Mouse (Mus musculus) central nervous system, embryonic 18 days (tissue): ENCODE measurements around the gene Rgma. TPM values are rescaled to one million over a fixed set of nuclear protein-coding genes. Genes with fewer than 3 reads are reported as not detected.

ENCODE experiments used
- polyA plus RNA-seq: library from polyadenylated mRNA; depleted of rRNA; stranded (reverse); fragments of >200 nt; gene quantifications from 2 replicates; pipeline ENCODE4 v1.2.3, GENCODE M21; 2012; rRNA removed

Gene Rgma
- 43.4 and 60.6 TPM in 2 replicates for polyA plus RNA-seq

DNA sequence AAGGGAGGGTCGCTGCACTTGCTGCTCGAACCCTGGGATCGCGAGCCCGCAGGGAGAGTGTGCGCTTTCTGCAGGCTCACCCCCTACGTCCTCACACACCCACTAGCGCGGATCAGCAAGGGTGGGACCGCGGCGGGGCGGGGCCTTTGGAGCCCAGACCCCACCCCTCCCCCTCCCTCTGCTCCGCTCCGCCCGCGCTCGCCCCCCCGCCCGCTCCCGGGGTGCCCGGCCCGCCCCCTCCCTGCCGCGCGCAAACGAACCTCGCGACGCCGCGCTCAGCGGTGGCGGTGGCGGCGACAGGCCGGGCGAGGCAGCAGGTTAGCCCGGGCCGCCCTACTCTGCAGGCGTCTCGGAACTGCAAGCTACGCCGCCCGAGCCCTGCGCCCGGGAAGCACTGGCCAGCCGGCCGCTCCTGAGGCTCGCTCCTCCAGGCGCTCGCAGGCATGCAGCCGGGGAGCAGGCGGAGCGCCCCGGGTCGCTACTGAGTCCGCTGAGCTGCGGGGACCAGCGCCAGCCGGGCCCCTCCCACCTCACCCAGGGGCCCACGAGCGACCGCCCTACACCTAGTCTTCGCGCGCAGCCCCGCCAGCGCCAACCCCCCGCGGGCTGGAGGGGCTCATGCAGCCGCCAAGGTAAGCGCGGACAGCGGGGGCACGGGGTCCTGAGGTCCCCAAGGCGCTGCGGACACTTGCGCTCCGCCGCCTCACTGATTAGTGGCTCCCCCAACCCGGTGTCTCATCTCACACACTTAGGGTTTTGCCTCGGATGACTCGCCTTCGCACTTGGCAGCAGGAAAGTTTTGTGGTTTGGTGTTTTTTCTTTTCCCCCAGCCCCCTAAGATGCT, at the start of gene Rgma:
TSS of gene Rgma (plus strand) at position 253 of the 844 bp plus-strand sequence.

Other genes starting within 250 kb of the Rgma start
- 36.1 and 37.1 TPM in 2 replicates for gene Chd2, start 166.3 kb downstream of the Rgma start, polyA plus RNA-seq